Mouse (Mus musculus) stomach, embryonic 16.5 days (tissue): ENCODE measurements around the gene Rpl9-ps6. TPM values are rescaled to one million over a fixed set of nuclear protein-coding genes. Genes with fewer than 3 reads are reported as not detected.

Source experiments
- ATAC-seq: fragments of 200-750 bp; cut with Nextera tagmentation; 2 replicates; pipeline ENCODE4 v1.8.0; 2017; ENCODE audit warnings: moderate number of reproducible peaks, moderate TSS enrichment; ENCODE audit not compliant: insufficient read depth, low FRiP score
- H3K27ac ChIP-seq: fragments of 300-500 bp; sonication (generic); 2 replicates; pipeline ENCODE4 v1.5.1; 2014; ENCODE audit warnings: low read length
- H3K27me3 ChIP-seq: fragments of 300-500 bp; sonication (generic); 2 replicates; pipeline ENCODE4 v1.6.1; 2014; ENCODE audit warnings: low read length, control low read depth, mixed read lengths; ENCODE audit not compliant: control insufficient read depth, insufficient read depth
- H3K36me3 ChIP-seq: fragments of 300-500 bp; sonication (generic); 2 replicates; pipeline ENCODE4 v1.6.1; 2014; ENCODE audit warnings: low read length; ENCODE audit not compliant: control insufficient read depth, insufficient read depth
- H3K4me1 ChIP-seq: fragments of 300-500 bp; sonication (generic); 2 replicates; pipeline ENCODE4 v1.6.1; 2014; ENCODE audit warnings: low read length, control low read depth, mixed read lengths; ENCODE audit not compliant: control insufficient read depth, insufficient read depth
- H3K4me2 ChIP-seq: fragments of 300-500 bp; sonication (generic); 2 replicates; pipeline ENCODE4 v1.6.1; 2014; ENCODE audit warnings: low read depth, low read length, mixed read lengths
- H3K4me3 ChIP-seq: fragments of 300-500 bp; sonication (generic); replicated peaks from 2 replicates; pipeline ENCODE4 v1.5.1; 2014; ENCODE audit warnings: mild to moderate bottlenecking, low read length
- H3K9ac ChIP-seq: fragments of 300-500 bp; sonication (generic); 2 replicates; pipeline ENCODE4 v1.6.1; 2014; ENCODE audit warnings: low read length
- H3K9me3 ChIP-seq: fragments of 300-500 bp; sonication (generic); replicated peaks from 2 replicates; pipeline ENCODE4 v1.6.1; 2016; ENCODE audit warnings: low read length, control low read depth; ENCODE audit not compliant: control insufficient read depth
- WGBS: fragments of 180-500 bp; shearing (Covaris S2); extraction: QIAGEN DNeasy Blood & Tissue Kit; methylation state at CpG from one replicate; pipeline ENCODE4 v1.1.7; 2014; 5-methylcytosine and 5-hydroxymethylcytosine counted together
- polyA plus RNA-seq: library from polyadenylated mRNA; unstranded; fragments of >200 nt; fragmentation: Nextera tagmentation; extraction: Ambion mirVana; gene quantifications from 2 replicates; pipeline ENCODE4 v1.2.1, GENCODE M21; 2015

Gene Rpl9-ps6
- 106 and 175 TPM in 2 replicates for polyA plus RNA-seq

GRCm38 (mm10) chr19:32466478-32466877 is at the start of gene Rpl9-ps6:
Gene Rpl9-ps6 (minus strand): TSS chr19:32466578.
- WGBS: 80% methylated on average over 5 of the region's 6 CpGs
- ATAC-seq: no peak
- no peaks in the 10 kb centered on the region for H3K27me3 ChIP-seq
- no peaks in the 10 kb centered on the region for H3K36me3 ChIP-seq
- no peak within 1 kb of the TSS for H3K4me3 ChIP-seq
- H3K27ac ChIP-seq: no peak within 1 kb of the TSS
- no peak within 1 kb of the TSS for H3K4me2 ChIP-seq
- H3K4me1 ChIP-seq: no peaks in the 10 kb centered on the region
- no peak within 1 kb of the TSS for H3K9ac ChIP-seq
- H3K9me3 ChIP-seq: no peaks in the 10 kb centered on the region

GRCm38 (mm10) chr19:32512518-32512917 is 46.1 kb upstream of the Rpl9-ps6 start:
- no peak overlapping the region for H3K4me3 ChIP-seq
- no peaks in the 10 kb centered on the region for H3K27me3 ChIP-seq
- peaks cover 4% of the 10 kb centered on the region; the same call in 1 of the 2 replicates for H3K9me3 ChIP-seq
- no peak for ATAC-seq
- 49% methylated on average over 1 of the region's 1 CpGs for WGBS
- no peak overlapping the region for H3K9ac ChIP-seq
- peaks cover 25% of the 10 kb centered on the region for H3K36me3 ChIP-seq
- no peak overlapping the region for H3K27ac ChIP-seq
- H3K4me2 ChIP-seq: no peak overlapping the region
- H3K4me1 ChIP-seq: no peaks in the 10 kb centered on the region

- no peaks in the 10 kb centered on the region for H3K27me3 ChIP-seq
- no peak overlapping the region for H3K4me2 ChIP-seq
- 82% methylated on average over 6 of the region's 6 CpGs for WGBS
- peaks cover 4% of the 10 kb centered on the region; the same call in 1 of the 2 replicates for H3K9me3 ChIP-seq
- H3K9ac ChIP-seq: no peak overlapping the region
- ATAC-seq: peak; percentile 68; the same call in 1 of the 2 replicates
- H3K4me1 ChIP-seq: no peaks in the 10 kb centered on the region
- H3K36me3 ChIP-seq: peaks cover 24% of the 10 kb centered on the region
- no peak overlapping the region for H3K4me3 ChIP-seq
- peak overlapping the region; percentile 66 for H3K27ac ChIP-seq
Observed at GRCm38 (mm10) chr19:32510962-32511361, 44.6 kb upstream of the Rpl9-ps6 start.

- no peak overlapping the region for H3K4me2 ChIP-seq
- H3K36me3 ChIP-seq: peaks cover 24% of the 10 kb centered on the region
- no peaks in the 10 kb centered on the region for H3K27me3 ChIP-seq
- WGBS: 58% methylated on average over 3 of the region's 3 CpGs
- H3K9me3 ChIP-seq: peaks cover 4% of the 10 kb centered on the region; the same call in 1 of the 2 replicates
- H3K4me3 ChIP-seq: no peak overlapping the region
- no peaks in the 10 kb centered on the region for H3K4me1 ChIP-seq
- peak overlapping the region; percentile 66 for H3K27ac ChIP-seq
- ATAC-seq: peak; percentile 59; the same call in 1 of the 2 replicates
- H3K9ac ChIP-seq: no peak overlapping the region
Observed at GRCm38 (mm10) chr19:32510267-32510666, 43.9 kb upstream of the Rpl9-ps6 start.

GRCm38 (mm10) chr19:32507526-32507925 is 41.1 kb upstream of the Rpl9-ps6 start:
- Histone ChIP-seq H3K27ac (peak overlapping the region; percentile 27; the same call in 1 of the 2 replicates), H3K36me3 (peaks cover 11% of the 10 kb centered on the region), H3K4me2 (no peak overlapping the region), H3K9ac (no peak overlapping the region; the same call in 1 of the 2 replicates), H3K9me3 (peaks cover 4% of the 10 kb centered on the region; the same call in 1 of the 2 replicates), H3K4me3 (no peak overlapping the region), H3K4me1 (no peaks in the 10 kb centered on the region), H3K27me3 (no peaks in the 10 kb centered on the region)
- ATAC-seq: no peak
- 87% methylated on average over 9 of the region's 9 CpGs for WGBS

- H3K27me3 ChIP-seq: no peaks in the 10 kb centered on the region
- no peak overlapping the region for H3K27ac ChIP-seq
- H3K9ac ChIP-seq: no peak overlapping the region
- no peak for ATAC-seq
- WGBS: 86% methylated on average over 6 of the region's 6 CpGs
- no peak overlapping the region for H3K4me3 ChIP-seq
- H3K9me3 ChIP-seq: peaks cover 3% of the 10 kb centered on the region; the same call in 1 of the 2 replicates
- no peak overlapping the region for H3K4me2 ChIP-seq
- no peaks in the 10 kb centered on the region for H3K4me1 ChIP-seq
- peaks cover 7% of the 10 kb centered on the region for H3K36me3 ChIP-seq
Observed at GRCm38 (mm10) chr19:32507100-32507499, 40.7 kb upstream of the Rpl9-ps6 start.

GRCm38 (mm10) chr19:32506514-32506913 is 40.1 kb upstream of the Rpl9-ps6 start:
- H3K9ac ChIP-seq: no peak overlapping the region
- no peaks in the 10 kb centered on the region for H3K27me3 ChIP-seq

GRCm38 (mm10) chr19:32506081-32506480 is 39.7 kb upstream of the Rpl9-ps6 start:
- Histone ChIP-seq H3K27ac (no peak overlapping the region), H3K9me3 (no peaks in the 10 kb centered on the region), H3K36me3 (peaks cover 4% of the 10 kb centered on the region; the same call in 1 of the 2 replicates), H3K4me1 (no peaks in the 10 kb centered on the region), H3K9ac (no peak overlapping the region), H3K27me3 (no peaks in the 10 kb centered on the region), H3K4me2 (no peak overlapping the region), H3K4me3 (no peak overlapping the region)
- ATAC-seq: no peak
- 83% methylated on average over 8 of the region's 8 CpGs for WGBS

More at GRCm38 (mm10) chr19:32506514-32506913, 40.1 kb upstream of the Rpl9-ps6 start:
- H3K27ac ChIP-seq: no peak overlapping the region
- H3K36me3 ChIP-seq: peaks cover 4% of the 10 kb centered on the region; the same call in 1 of the 2 replicates
- 88% methylated on average over 5 of the region's 5 CpGs for WGBS
- H3K4me1 ChIP-seq: no peaks in the 10 kb centered on the region
- no peak overlapping the region for H3K4me2 ChIP-seq
- no peaks in the 10 kb centered on the region for H3K9me3 ChIP-seq
- ATAC-seq: no peak
- H3K4me3 ChIP-seq: no peak overlapping the region

- Histone ChIP-seq H3K27me3 (no peaks in the 10 kb centered on the region), H3K4me1 (no peaks in the 10 kb centered on the region), H3K9ac (no peak overlapping the region), H3K36me3 (no peaks in the 10 kb centered on the region; the same call in 1 of the 2 replicates), H3K9me3 (no peaks in the 10 kb centered on the region), H3K4me2 (no peak overlapping the region), H3K4me3 (no peak overlapping the region), H3K27ac (no peak overlapping the region)
- 81% methylated on average over 6 of the region's 6 CpGs for WGBS
- ATAC-seq: no peak
Observed at GRCm38 (mm10) chr19:32501414-32501813, 35.0 kb upstream of the Rpl9-ps6 start.
